Mouse (Mus musculus) gastrocnemius, postnatal 14 days (tissue): ENCODE measurements around the gene Itch. TPM values are rescaled to one million over a fixed set of nuclear protein-coding genes. Genes with fewer than 3 reads are reported as not detected.
"Not testable (repeated sequence)": the region's sequence is repeated elsewhere in the genome, so short reads cannot be mapped to it uniquely, and the experiment has no call there.

ENCODE experiments used
- DNase-seq: peaks from one replicate; pipeline ENCODE4 v3.0.0; 2021; ENCODE audit warnings: mixed read lengths
- intact Hi-C: fragments of 180-260 bp; cut with DNase I; formaldehyde crosslinking; loops from one replicate; pipeline ENCODE4 v1.15.1; 2025; ENCODE audit warnings: low total_unique reads
- total RNA-seq, 2 experiments: library from RNA; stranded (reverse); gene quantifications; 2 replicates each; pipeline ENCODE4 v1.2.3; 2021

Itch gene
- total RNA-seq, 2 experiments from 2014 or later, result 23.0 to 24.4 TPM

GRCm38 (mm10) chr2:155135534-155135933 lies 2.2 kb downstream of the Itch start:
- intact Hi-C loops, result no loop called here
- DNase-seq, result no peak

GRCm38 (mm10) chr2:155140986-155141385 lies 7.7 kb downstream of the Itch start:
- DNase-seq, result no peak
- intact Hi-C loops, result loop anchor here (5.0 kb wide), 1 partner anchor 49 kb away; no protein-coding TSS in a partner anchor

- no peak for DNase-seq
- intact Hi-C loops, result loop anchor here (5.0 kb wide), 1 partner anchor 50 kb away; no protein-coding TSS in a partner anchor
Measured at GRCm38 (mm10) chr2:155142025-155142555, 8.8 kb downstream of the Itch start.

GRCm38 (mm10) chr2:155149296-155149695 lies 16.0 kb downstream of the Itch start:
- intact Hi-C loops, DNase-seq: not testable (repeated sequence)

- no peak for DNase-seq
- intact Hi-C loops, result no loop called here
Measured at GRCm38 (mm10) chr2:155207419-155207818, 74.1 kb downstream of the Itch start.

- DNase-seq, result no peak
- intact Hi-C loops, result no loop called here
Measured at GRCm38 (mm10) chr2:155223145-155223544, 89.8 kb downstream of the Itch start.

- no peak for DNase-seq
- intact Hi-C loops, result loop anchor here (5.0 kb wide), 1 partner anchor 163 kb away; no protein-coding TSS in a partner anchor
Measured at GRCm38 (mm10) chr2:155224721-155225120, 91.4 kb downstream of the Itch start.

GRCm38 (mm10) chr2:155235746-155236361 lies 102.5 kb downstream of the Itch start:
- DNase-seq, result no peak
- intact Hi-C loops, result no loop called here

- intact Hi-C loops, result no loop called here
- DNase-seq, result peak; percentile 98
Measured at GRCm38 (mm10) chr2:155236362-155236992, 103.2 kb downstream of the Itch start, which contains the start of gene Dynlrb1. Gene Dynlrb1 (plus strand): TSS chr2:155236533.

GRCm38 (mm10) chr2:155237276-155237675 lies 104.0 kb downstream of the Itch start:
- intact Hi-C loops, result no loop called here
- DNase-seq, result no peak

- intact Hi-C loops, result no loop called here
- DNase-seq, result no peak
Measured at GRCm38 (mm10) chr2:155240915-155241314, 107.6 kb downstream of the Itch start.

GRCm38 (mm10) chr2:155242296-155242855 lies 109.1 kb downstream of the Itch start:
- intact Hi-C loops, result no loop called here

GRCm38 (mm10) chr2:155246231-155246630 lies 112.9 kb downstream of the Itch start:
- intact Hi-C loops, result no loop called here
- no peak for DNase-seq

More at GRCm38 (mm10) chr2:155242296-155242855, 109.1 kb downstream of the Itch start:
- DNase-seq, result peak; percentile 31

- intact Hi-C loops, result no loop called here
- DNase-seq, result no peak
Measured at GRCm38 (mm10) chr2:155248206-155248605, 114.9 kb downstream of the Itch start.

GRCm38 (mm10) chr2:155248718-155249117 lies 115.4 kb downstream of the Itch start:
- intact Hi-C loops, result no loop called here
- DNase-seq, result no peak

- no peak for DNase-seq
- intact Hi-C loops, result no loop called here
Measured at GRCm38 (mm10) chr2:155249588-155249987, 116.3 kb downstream of the Itch start.

- intact Hi-C loops, result no loop called here
- DNase-seq, result no peak
Measured at GRCm38 (mm10) chr2:155265526-155265925, 132.2 kb downstream of the Itch start.

- DNase-seq, result no peak
- intact Hi-C loops, result no loop called here
Measured at GRCm38 (mm10) chr2:155266896-155267295, 133.6 kb downstream of the Itch start.

- intact Hi-C loops, result no loop called here
Measured at GRCm38 (mm10) chr2:155271957-155272356, 138.6 kb downstream of the Itch start.

GRCm38 (mm10) chr2:155272396-155273170 lies 139.3 kb downstream of the Itch start:
- no peak for DNase-seq
- intact Hi-C loops, result no loop called here

More at GRCm38 (mm10) chr2:155271957-155272356, 138.6 kb downstream of the Itch start:
- DNase-seq, result no peak
